18 mouse cellular contexts compared by ENCODE assay signal in the genomic region with DNA sequence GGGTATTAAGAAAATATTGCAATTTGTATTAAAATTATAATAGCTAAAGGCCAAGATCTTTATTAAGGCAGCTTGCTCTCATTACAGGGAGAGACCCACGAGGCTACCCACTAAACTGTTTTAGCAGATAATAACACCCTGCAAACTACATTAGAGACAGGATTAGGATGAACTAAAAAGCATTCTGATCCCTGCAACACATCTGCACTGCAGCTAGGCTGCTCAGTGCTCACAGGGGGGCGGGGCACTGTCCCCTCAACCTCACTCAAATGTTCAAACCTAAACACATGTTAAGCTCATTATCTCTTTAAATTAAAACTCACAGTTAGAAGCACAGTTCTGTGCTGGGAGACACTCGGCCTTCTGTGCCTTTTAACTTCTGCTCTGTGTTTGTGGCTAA.
A peak's percentile ranks its signal among the peaks of the same experiment; 100 is the strongest.
DNase-seq lines count a peak whose midpoint lies in the region; ATAC-seq and TF ChIP-seq lines count a peak whose summit lies in the region.
"Had no signal": no experiment of that assay in that cellular context is flagged by ENCODE, and none has a peak within 500 bp of the region (broad histone marks: within the 10 kb centered on the region; RNA-seq: fewer than 3 reads in every experiment).

No protein-coding gene starts in this region.

- H3K9ac ChIP-seq in forebrain, embryonic 11.5 days (ENCODE audit: low read length): no peak overlapping the region
- H3K9ac ChIP-seq in forebrain, embryonic 14.5 days (ENCODE audit: low read length): no peak overlapping the region
- H3K9ac ChIP-seq in kidney, embryonic 14.5 days (ENCODE audit: low read depth, low read length): no peak overlapping the region
- H3K9ac ChIP-seq in midbrain, embryonic 12.5 days (replicated peaks): no peak overlapping the region
- H3K9ac ChIP-seq: embryonic facial prominence, embryonic 15.5 days had no signal

- 40% methylated on average over 3 of the region's 3 CpGs for WGBS in forebrain, embryonic 11.5 days
- WGBS in forebrain, embryonic 14.5 days: 29% methylated on average over 3 of the region's 3 CpGs
- WGBS in kidney, embryonic 14.5 days: 49% methylated on average over 3 of the region's 3 CpGs
- WGBS in midbrain, embryonic 12.5 days: 25% methylated on average over 3 of the region's 3 CpGs

- no peaks in the 10 kb centered on the region for H3K9me3 ChIP-seq in forebrain, embryonic 11.5 days (ENCODE audit: control insufficient read depth, low read length)
- H3K9me3 ChIP-seq in forebrain, embryonic 14.5 days (replicated peaks; ENCODE audit: control insufficient read depth, low read length): no peaks in the 10 kb centered on the region
- no peaks in the 10 kb centered on the region for H3K9me3 ChIP-seq in kidney, embryonic 14.5 days (ENCODE audit: control insufficient read depth, low read length)
- H3K9me3 ChIP-seq in midbrain, embryonic 12.5 days: no peaks in the 10 kb centered on the region
- H3K9me3 ChIP-seq: embryonic facial prominence, embryonic 15.5 days; G1E; heart, embryonic 10.5 days; limb, embryonic 10.5 days had no signal

- no peak for TF ChIP-seq CTCF in brain, embryonic 14.5 days (IDR thresholded peaks at IDR 0.05; ENCODE audit: borderline replicate concordance, extremely low read depth, insufficient read depth, insufficient read length)

- 0 out of 2 replicates have a peak, but pooled peaks cover 2% of the 10 kb centered on the region for H3K4me1 ChIP-seq in forebrain, embryonic 11.5 days (replicated peaks; ENCODE audit: control insufficient read depth, insufficient read depth, low read length)
- H3K4me1 ChIP-seq in forebrain, embryonic 14.5 days (ENCODE audit: control insufficient read depth, insufficient read depth, low read length): no peaks in the 10 kb centered on the region
- no peaks in the 10 kb centered on the region for H3K4me1 ChIP-seq in kidney, embryonic 14.5 days (ENCODE audit: control insufficient read depth, insufficient read depth, low read length)
- peaks cover 4% of the 10 kb centered on the region; the same call in 1 of the 2 replicates for H3K4me1 ChIP-seq in midbrain, embryonic 12.5 days
- H3K4me1 ChIP-seq: embryonic facial prominence, embryonic 15.5 days; heart, embryonic 10.5 days had no signal

- no peaks in the 10 kb centered on the region for H3K27me3 ChIP-seq in forebrain, embryonic 11.5 days (ENCODE audit: control insufficient read depth, insufficient read depth, low read length)
- H3K27me3 ChIP-seq in forebrain, embryonic 14.5 days (replicated peaks; ENCODE audit: control insufficient read depth, insufficient read depth, low read length): no peaks in the 10 kb centered on the region
- no peaks in the 10 kb centered on the region for H3K27me3 ChIP-seq in kidney, embryonic 14.5 days (ENCODE audit: control insufficient read depth, insufficient read depth, low read length)
- H3K27me3 ChIP-seq in midbrain, embryonic 12.5 days: no peaks in the 10 kb centered on the region
- H3K27me3 ChIP-seq: embryonic facial prominence, embryonic 15.5 days had no signal

- H3K4me2 ChIP-seq in forebrain, embryonic 11.5 days (ENCODE audit: low read depth, low read length, severe bottlenecking): no peak overlapping the region
- H3K4me2 ChIP-seq in forebrain, embryonic 14.5 days (ENCODE audit: low read length): no peak overlapping the region
- no peak overlapping the region for H3K4me2 ChIP-seq in kidney, embryonic 14.5 days (replicated peaks; ENCODE audit: low read depth, low read length)
- no peak overlapping the region for H3K4me2 ChIP-seq in midbrain, embryonic 12.5 days (replicated peaks)
- H3K4me2 ChIP-seq: embryonic facial prominence, embryonic 15.5 days had no signal

- H3K36me3 ChIP-seq in forebrain, embryonic 11.5 days (ENCODE audit: control insufficient read depth, insufficient read depth, low read length): no peaks in the 10 kb centered on the region
- peaks cover 16% of the 10 kb centered on the region for H3K36me3 ChIP-seq in forebrain, embryonic 14.5 days (ENCODE audit: control insufficient read depth, insufficient read depth, low read length)
- no peaks in the 10 kb centered on the region for H3K36me3 ChIP-seq in kidney, embryonic 14.5 days (ENCODE audit: control insufficient read depth, insufficient read depth, low read length)
- H3K36me3 ChIP-seq in midbrain, embryonic 12.5 days: no peaks in the 10 kb centered on the region; the same call in 1 of the 2 replicates
- H3K36me3 ChIP-seq: embryonic facial prominence, embryonic 15.5 days; G1E; heart, embryonic 10.5 days; limb, embryonic 10.5 days had no signal

- H3K4me3 ChIP-seq in forebrain, embryonic 11.5 days (ENCODE audit: low read depth, low read length): no peak overlapping the region
- no peak overlapping the region for H3K4me3 ChIP-seq in forebrain, embryonic 14.5 days (ENCODE audit: low read depth, low read length)
- no peak overlapping the region for H3K4me3 ChIP-seq in kidney, embryonic 14.5 days (ENCODE audit: low read length)
- no peak overlapping the region for H3K4me3 ChIP-seq in midbrain, embryonic 12.5 days
- H3K4me3 ChIP-seq: embryonic facial prominence, embryonic 15.5 days; heart, embryonic 10.5 days; limb, embryonic 10.5 days had no signal

- ATAC-seq in forebrain, embryonic 11.5 days (replicated peaks; ENCODE audit: low FRiP score): 0 out of 2 replicates have a peak, but pooled peaks have one; percentile 30
- ATAC-seq in forebrain, embryonic 14.5 days: no peak
- peak; percentile 57; the same call in 1 of the 2 replicates for ATAC-seq in kidney, embryonic 14.5 days (ENCODE audit: low FRiP score, low TSS enrichment)
- peak; percentile 47; the same call in 1 of the 2 replicates for ATAC-seq in midbrain, embryonic 12.5 days (ENCODE audit: low FRiP score, low read depth)

- TF ChIP-seq POLR2A in brain, embryonic 14.5 days (IDR thresholded peaks at IDR 0.05; ENCODE audit: borderline replicate concordance, extremely low read depth, insufficient read depth, insufficient read length, poor library complexity, severe bottlenecking): no peak

- no peak for DNase-seq in forebrain, embryonic 11.5 days (ENCODE audit: low spot score)
- DNase-seq in forebrain, embryonic 14.5 days (ENCODE audit: low spot score): no peak
- no peak for DNase-seq in kidney, postnatal 14 days
- DNase-seq in brain, embryonic 14.5 days (ENCODE audit: low read depth): peak; percentile 40
- DNase-seq in frontal cortex, postnatal 10 days (ENCODE audit: low spot score in 2 of 2): no peak
- DNase-seq in cerebellum, postnatal 25 days: no peak
- DNase-seq: adrenal gland, postnatal 25 days; cerebellum, adult 18-20 months; kidney, adult 18-20 months; kidney, postnatal 36 days; lung, adult 18-20 months; thymus, postnatal 25 days had no signal

- H3K27ac ChIP-seq in forebrain, embryonic 11.5 days (ENCODE audit: low read depth, low read length): no peak overlapping the region
- H3K27ac ChIP-seq in forebrain, embryonic 14.5 days (ENCODE audit: low read depth, low read length): no peak overlapping the region
- H3K27ac ChIP-seq in kidney, embryonic 14.5 days (ENCODE audit: low read depth, low read length): no peak overlapping the region
- H3K27ac ChIP-seq in midbrain, embryonic 12.5 days (replicated peaks): no peak overlapping the region
- H3K27ac ChIP-seq: embryonic facial prominence, embryonic 15.5 days; heart, embryonic 10.5 days; limb, embryonic 10.5 days had no signal
